Mouse (Mus musculus) hindbrain, postnatal 0 days (tissue): ENCODE data around the gene Mbd6. TPM values are rescaled to one million over a fixed set of nuclear protein-coding genes. Genes with fewer than 3 reads are reported as not detected.

Experiments
- ATAC-seq: fragments of 200-750 bp; cut with Nextera tagmentation; 2 replicates; pipeline ENCODE4 v1.8.0; 2017; ENCODE audit warnings: mild to moderate bottlenecking, moderate TSS enrichment, moderate library complexity
- DNase-seq: peaks from one replicate; pipeline ENCODE4 v3.0.0-alpha.2; 2015; ENCODE audit warnings: low spot score
- H3K27ac ChIP-seq: fragments of 300-500 bp; sonication (generic); 2 replicates; pipeline ENCODE4 v1.5.1; 2014; ENCODE audit warnings: mild to moderate bottlenecking
- H3K27me3 ChIP-seq: fragments of 300-500 bp; sonication (generic); 2 replicates; pipeline ENCODE4 v1.6.1; 2014; ENCODE audit warnings: low read length, mixed read lengths; ENCODE audit not compliant: insufficient read depth
- H3K36me3 ChIP-seq: fragments of 300-500 bp; sonication (generic); 2 replicates; pipeline ENCODE4 v1.6.1; 2014; ENCODE audit warnings: low read length, mixed read lengths; ENCODE audit not compliant: insufficient read depth
- H3K4me1 ChIP-seq: fragments of 300-500 bp; sonication (generic); 2 replicates; pipeline ENCODE4 v1.6.1; 2014; ENCODE audit warnings: antibody characterized with exemption, low read length, mixed read lengths; ENCODE audit not compliant: insufficient read depth
- H3K4me2 ChIP-seq: fragments of 300-500 bp; sonication (generic); 2 replicates; pipeline ENCODE4 v1.6.1; 2014; ENCODE audit warnings: low read depth, mild to moderate bottlenecking, low read length, moderate library complexity, mixed read lengths
- H3K4me3 ChIP-seq: fragments of 300-500 bp; sonication (generic); 2 replicates; pipeline ENCODE4 v1.5.1; 2014; ENCODE audit warnings: low read length
- H3K9ac ChIP-seq: fragments of 300-500 bp; sonication (generic); replicated peaks from 2 replicates; pipeline ENCODE4 v1.6.1; 2014; ENCODE audit warnings: mild to moderate bottlenecking, low read length, moderate library complexity, mixed read lengths
- H3K9me3 ChIP-seq: fragments of 300-500 bp; sonication (generic); 2 replicates; pipeline ENCODE4 v1.6.1; 2016; ENCODE audit warnings: low read length, mixed read lengths
- CTCF ChIP-seq: IDR thresholded peaks from 2 replicates; pipeline ENCODE4 v1.5.1; 2016; ENCODE audit warnings: antibody characterized with exemption, control low read depth, low read depth
- WGBS: fragments of 180-500 bp; shearing (Covaris S2); extraction: QIAGEN DNeasy Blood & Tissue Kit; methylation state at CpG from one replicate; pipeline ENCODE4 v1.1.7; 2014; 5-methylcytosine and 5-hydroxymethylcytosine counted together
- polyA plus RNA-seq: library from polyadenylated mRNA; unstranded; fragments of >200 nt; fragmentation: Nextera tagmentation; extraction: Ambion mirVana; gene quantifications from 2 replicates; pipeline ENCODE4 v1.2.1, GENCODE M21; 2015
- total RNA-seq: library from RNA; depleted of rRNA; stranded (reverse); fragments of >200 nt; gene quantifications from 2 replicates; pipeline ENCODE4 v1.2.3, GENCODE M21; 2014; rRNA removed

Mbd6 gene
- total and polyA plus RNA-seq, 2 experiments from 2014 or later = 8.1 to 11.5 TPM

- no peaks in the 10 kb centered on the region for H3K4me1 ChIP-seq
- H3K9ac ChIP-seq = no peak overlapping the region
- H3K9me3 ChIP-seq = no peaks in the 10 kb centered on the region
- TF ChIP-seq CTCF = no peak
- H3K27me3 ChIP-seq = no peaks in the 10 kb centered on the region
- peaks cover 20% of the 10 kb centered on the region for H3K36me3 ChIP-seq
- no peak overlapping the region for H3K4me3 ChIP-seq
- H3K4me2 ChIP-seq = no peak overlapping the region
- DNase-seq = no peak
- ATAC-seq = no peak
- WGBS = 84% methylated on average over 5 of the region's 5 CpGs
- H3K27ac ChIP-seq = no peak overlapping the region
These were observed 38.0 kb downstream of the Mbd6 start for GRCm38 (mm10) chr10:127250810-127251209.

GRCm38 (mm10) chr10:127238241-127238824, 50.5 kb downstream of the Mbd6 start:
- DNase-seq (no peak), ATAC-seq (no peak)
- H3K9me3 ChIP-seq = no peaks in the 10 kb centered on the region
- no peaks in the 10 kb centered on the region for H3K4me1 ChIP-seq
- H3K36me3 ChIP-seq = peaks cover 67% of the 10 kb centered on the region
- H3K4me3 ChIP-seq = no peak overlapping the region
- H3K9ac ChIP-seq = no peak overlapping the region
- no peak overlapping the region for H3K4me2 ChIP-seq
- 69% methylated on average over 18 of the region's 18 CpGs for WGBS
- TF ChIP-seq CTCF = no peak
- H3K27ac ChIP-seq = no peak overlapping the region
- no peaks in the 10 kb centered on the region for H3K27me3 ChIP-seq

GRCm38 (mm10) chr10:127236541-127236940, 52.3 kb downstream of the Mbd6 start:
- no peak for DNase-seq
- H3K4me1 ChIP-seq = no peaks in the 10 kb centered on the region
- 0 out of 2 replicates have a peak, but pooled peaks have one; percentile 34 for ATAC-seq
- no peak overlapping the region for H3K4me3 ChIP-seq
- H3K36me3 ChIP-seq = peaks cover 62% of the 10 kb centered on the region
- H3K4me2 ChIP-seq = no peak overlapping the region
- TF ChIP-seq CTCF = no peak
- H3K9ac ChIP-seq = no peak overlapping the region
- H3K27me3 ChIP-seq = no peaks in the 10 kb centered on the region
- WGBS = 30% methylated on average over 9 of the region's 9 CpGs
- no peak overlapping the region for H3K27ac ChIP-seq
- no peaks in the 10 kb centered on the region for H3K9me3 ChIP-seq

- no peak for ATAC-seq
- no peak for DNase-seq
- Histone ChIP-seq H3K27me3 (no peaks in the 10 kb centered on the region), H3K9me3 (no peaks in the 10 kb centered on the region), H3K4me3 (no peak overlapping the region), H3K36me3 (peaks cover 53% of the 10 kb centered on the region), H3K4me2 (no peak overlapping the region), H3K4me1 (no peaks in the 10 kb centered on the region), H3K9ac (no peak overlapping the region), H3K27ac (no peak overlapping the region)
- WGBS = 88% methylated on average over 9 of the region's 9 CpGs
- TF ChIP-seq CTCF = peak; percentile 47
These were observed 55.7 kb downstream of the Mbd6 start for GRCm38 (mm10) chr10:127233141-127233540.

Other genes starting within 250 kb of the Mbd6 start
- gene Mettl1, start 247.6 kb downstream of the Mbd6 start, total RNA-seq = 9.3 and 10.0 TPM in 2 replicates
- 23.8 and 23.9 TPM in 2 replicates for gene Mettl1, start 247.6 kb downstream of the Mbd6 start, polyA plus RNA-seq
- gene Eef1akmt3, start 247.5 kb downstream of the Mbd6 start, total RNA-seq = 0.31 TPM in 1 of 2 replicates, not detected in the other
- gene Eef1akmt3, start 247.5 kb downstream of the Mbd6 start, polyA plus RNA-seq = 0.19 TPM in 2 replicates
- 0.26 and 0.58 TPM in 2 replicates for gene Cyp27b1, start 240.8 kb downstream of the Mbd6 start, total RNA-seq
- not detected in 2 replicates for gene Cyp27b1, start 240.8 kb downstream of the Mbd6 start, polyA plus RNA-seq
- gene March9, start 228.8 kb downstream of the Mbd6 start, total RNA-seq = 78.3 and 80.1 TPM in 2 replicates
- 6.7 and 7.0 TPM in 2 replicates for gene March9, start 228.8 kb downstream of the Mbd6 start, polyA plus RNA-seq
- gene Cdk4, start 225.5 kb downstream of the Mbd6 start, total RNA-seq = 483 and 524 TPM in 2 replicates
- gene Cdk4, start 225.5 kb downstream of the Mbd6 start, polyA plus RNA-seq = 519 and 563 TPM in 2 replicates
- 113 and 129 TPM in 2 replicates for gene Tspan31, start 218.8 kb downstream of the Mbd6 start, total RNA-seq
- 105 and 107 TPM in 2 replicates for gene Tspan31, start 218.8 kb downstream of the Mbd6 start, polyA plus RNA-seq
- 229 and 238 TPM in 2 replicates for gene Agap2, start 213.7 kb downstream of the Mbd6 start, total RNA-seq
- 4.1 and 4.9 TPM in 2 replicates for gene Agap2, start 213.7 kb downstream of the Mbd6 start, polyA plus RNA-seq
- 118 and 119 TPM in 2 replicates for gene Os9, start 167.9 kb downstream of the Mbd6 start, total RNA-seq
- 128 and 129 TPM in 2 replicates for gene Os9, start 167.9 kb downstream of the Mbd6 start, polyA plus RNA-seq
- gene B4galnt1, start 123.8 kb downstream of the Mbd6 start, total RNA-seq = 111 and 112 TPM in 2 replicates
- gene B4galnt1, start 123.8 kb downstream of the Mbd6 start, polyA plus RNA-seq = 56.7 and 65.3 TPM in 2 replicates
- gene Slc26a10, start 108.4 kb downstream of the Mbd6 start, total RNA-seq = 0.31 TPM in 1 of 2 replicates, not detected in the other
- gene Slc26a10, start 108.4 kb downstream of the Mbd6 start, polyA plus RNA-seq = 0.79 and 1.1 TPM in 2 replicates
- 61.0 and 65.4 TPM in 2 replicates for gene Arhgef25, start 98.9 kb downstream of the Mbd6 start, total RNA-seq
- 20.3 and 21.6 TPM in 2 replicates for gene Arhgef25, start 98.9 kb downstream of the Mbd6 start, polyA plus RNA-seq
- gene Dtx3, start 93.3 kb downstream of the Mbd6 start, total RNA-seq = 233 and 240 TPM in 2 replicates
- 170 and 185 TPM in 2 replicates for gene Dtx3, start 93.3 kb downstream of the Mbd6 start, polyA plus RNA-seq
- gene Pip4k2c, start 77.4 kb downstream of the Mbd6 start, total RNA-seq = 18.3 and 22.8 TPM in 2 replicates
- 19.9 and 20.2 TPM in 2 replicates for gene Pip4k2c, start 77.4 kb downstream of the Mbd6 start, polyA plus RNA-seq
- gene Kif5a, start 25.7 kb downstream of the Mbd6 start, total RNA-seq = 231 and 249 TPM in 2 replicates
- 98.4 and 103 TPM in 2 replicates for gene Kif5a, start 25.7 kb downstream of the Mbd6 start, polyA plus RNA-seq
- gene Dctn2, start 22.6 kb downstream of the Mbd6 start, total RNA-seq = 314 and 348 TPM in 2 replicates
- 319 and 323 TPM in 2 replicates for gene Dctn2, start 22.6 kb downstream of the Mbd6 start, polyA plus RNA-seq
- 74.4 and 90.4 TPM in 2 replicates for gene Mars, start 22.8 kb upstream of the Mbd6 start, total RNA-seq
- 104 TPM in 2 replicates for gene Mars, start 22.8 kb upstream of the Mbd6 start, polyA plus RNA-seq
- 1.0 and 1.5 TPM in 2 replicates for gene Arhgap9, start 32.9 kb upstream of the Mbd6 start, total RNA-seq
- gene Arhgap9, start 32.9 kb upstream of the Mbd6 start, polyA plus RNA-seq = 1.2 and 1.3 TPM in 2 replicates
- gene Gli1, start 53.0 kb upstream of the Mbd6 start, total RNA-seq = 10.9 and 13.0 TPM in 2 replicates
- gene Gli1, start 53.0 kb upstream of the Mbd6 start, polyA plus RNA-seq = 2.7 TPM in 2 replicates
- not detected in 2 replicates for gene Inhbe, start 65.4 kb upstream of the Mbd6 start, total RNA-seq
- not detected in 2 replicates for gene Inhbe, start 65.4 kb upstream of the Mbd6 start, polyA plus RNA-seq
- gene Inhbc, start 81.4 kb upstream of the Mbd6 start, total RNA-seq = not detected in 2 replicates
- not detected in 2 replicates for gene Inhbc, start 81.4 kb upstream of the Mbd6 start, polyA plus RNA-seq
- 47.7 and 60.6 TPM in 2 replicates for gene R3hdm2, start 91.3 kb upstream of the Mbd6 start, total RNA-seq
- 39.3 and 47.6 TPM in 2 replicates for gene R3hdm2, start 91.3 kb upstream of the Mbd6 start, polyA plus RNA-seq
- gene Stac3, start 212.7 kb upstream of the Mbd6 start, total RNA-seq = 0.68 and 3.7 TPM in 2 replicates
- gene Stac3, start 212.7 kb upstream of the Mbd6 start, polyA plus RNA-seq = 1.4 and 1.7 TPM in 2 replicates
- 11.0 and 21.9 TPM in 2 replicates for gene Ndufa4l2, start 225.9 kb upstream of the Mbd6 start, total RNA-seq
- 16.7 and 17.4 TPM in 2 replicates for gene Ndufa4l2, start 225.9 kb upstream of the Mbd6 start, polyA plus RNA-seq
- gene Shmt2, start 233.4 kb upstream of the Mbd6 start, total RNA-seq = 66.1 and 91.1 TPM in 2 replicates
- 49.7 and 49.9 TPM in 2 replicates for gene Shmt2, start 233.4 kb upstream of the Mbd6 start, polyA plus RNA-seq
- 26.0 and 33.5 TPM in 2 replicates for gene Nxph4, start 245.5 kb upstream of the Mbd6 start, total RNA-seq
- 134 and 146 TPM in 2 replicates for gene Nxph4, start 245.5 kb upstream of the Mbd6 start, polyA plus RNA-seq